Mouse (Mus musculus) E14TG2a.4 (cell line): ENCODE results near the gene Lnpep.

Source experiments
- CTCF ChIP-seq: conservative IDR thresholded peaks from 2 replicates; pipeline ENCODE4 v1.5.1; 2014; ENCODE audit warnings: low read length
- NANOG ChIP-seq: IDR thresholded peaks from 2 replicates; pipeline ENCODE4 v1.6.1; 2014; ENCODE audit warnings: borderline replicate concordance, low read length, mixed read lengths
- POU5F1 ChIP-seq: IDR thresholded peaks from 2 replicates; pipeline ENCODE4 v1.6.1; 2014; ENCODE audit warnings: low read length, borderline replicate concordance

DNA sequence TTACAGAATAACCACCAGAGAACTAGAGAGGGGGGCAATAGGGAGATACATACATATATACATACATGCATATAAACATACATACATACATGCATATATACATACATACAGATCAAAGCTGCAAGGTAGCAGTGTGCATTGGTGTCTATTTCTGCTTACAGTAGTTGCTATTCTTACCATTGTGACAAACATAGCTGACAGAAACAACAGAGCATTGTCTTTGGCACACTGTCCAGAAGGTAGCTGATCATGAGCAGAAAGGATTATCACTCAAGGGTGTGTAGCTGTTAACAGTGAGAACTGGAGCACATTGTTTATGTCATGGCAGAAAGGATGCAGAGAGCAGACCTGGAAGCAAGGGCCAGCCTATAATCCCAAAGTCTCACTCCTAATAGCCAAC, 22.1 kb downstream of the Lnpep start:
- TF ChIP-seq CTCF = no peak
- TF ChIP-seq NANOG = no peak
- no peak for TF ChIP-seq POU5F1
